Mouse (Mus musculus): Measurements from ENCODE around the gene Gsdma. TPM values are rescaled to one million over a fixed set of nuclear protein-coding genes. Genes with fewer than 3 reads are reported as not detected.

Gsdma gene
- polyA plus RNA-seq, 1 experiment = not detected

GRCm38 (mm10) chr11:98713703-98714102 lies 49.6 kb downstream of the Gsdma start:
- 84% methylated on average over 12 of the region's 12 CpGs for WGBS
- Histone ChIP-seq H3K4me1 (ENCODE audit: control insufficient read depth, insufficient read depth, low read length) (peaks cover 28% of the 10 kb centered on the region), H3K27ac (ENCODE audit: insufficient read depth, low read depth, low read length) (no peak overlapping the region), H3K4me3 (ENCODE audit: insufficient read depth, low read depth, low read length) (no peak overlapping the region)
- no peak for TF ChIP-seq CTCF (IDR thresholded peaks at IDR 0.05; ENCODE audit: insufficient read depth, low read depth, low read length)
- TF ChIP-seq POLR2A (IDR thresholded peaks at IDR 0.05; ENCODE audit: insufficient read depth, low read depth, low read length) = no peak

- Histone ChIP-seq H3K27ac (ENCODE audit: insufficient read depth, low read depth, low read length) (no peak overlapping the region), H3K4me1 (ENCODE audit: control insufficient read depth, insufficient read depth, low read length) (peaks cover 13% of the 10 kb centered on the region), H3K4me3 (ENCODE audit: insufficient read depth, low read depth, low read length) (no peak overlapping the region)
- TF ChIP-seq POLR2A (IDR thresholded peaks at IDR 0.05; ENCODE audit: insufficient read depth, low read depth, low read length) (no peak), CTCF (IDR thresholded peaks at IDR 0.05; ENCODE audit: insufficient read depth, low read depth, low read length) (no peak)
- 93% methylated on average over 9 of the region's 9 CpGs for WGBS
Observed at GRCm38 (mm10) chr11:98715946-98716345, 51.8 kb downstream of the Gsdma start.

GRCm38 (mm10) chr11:98717904-98718303 lies 53.8 kb downstream of the Gsdma start:
- H3K4me3 ChIP-seq (ENCODE audit: insufficient read depth, low read depth, low read length) = no peak overlapping the region
- peaks cover 20% of the 10 kb centered on the region for H3K4me1 ChIP-seq (ENCODE audit: control insufficient read depth, insufficient read depth, low read length)
- TF ChIP-seq CTCF (IDR thresholded peaks at IDR 0.05; ENCODE audit: insufficient read depth, low read depth, low read length) (peak; percentile 92), POLR2A (IDR thresholded peaks at IDR 0.05; ENCODE audit: insufficient read depth, low read depth, low read length) (no peak)
- WGBS = 4% methylated on average over 13 of the region's 13 CpGs
- H3K27ac ChIP-seq (ENCODE audit: insufficient read depth, low read depth, low read length) = 0 out of 2 replicates have a peak overlapping the region, but pooled peaks have one; percentile 14

GRCm38 (mm10) chr11:98720756-98721155 lies 56.6 kb downstream of the Gsdma start:
- Histone ChIP-seq H3K4me1 (ENCODE audit: control insufficient read depth, insufficient read depth, low read length) (peaks cover 20% of the 10 kb centered on the region), H3K4me3 (ENCODE audit: insufficient read depth, low read depth, low read length) (no peak overlapping the region), H3K27ac (ENCODE audit: insufficient read depth, low read depth, low read length) (no peak overlapping the region)
- 65% methylated on average over 2 of the region's 2 CpGs for WGBS
- TF ChIP-seq CTCF (IDR thresholded peaks at IDR 0.05; ENCODE audit: insufficient read depth, low read depth, low read length) (no peak), POLR2A (IDR thresholded peaks at IDR 0.05; ENCODE audit: insufficient read depth, low read depth, low read length) (no peak)

GRCm38 (mm10) chr11:98721458-98722226 lies 57.5 kb downstream of the Gsdma start:
- Histone ChIP-seq H3K27ac (ENCODE audit: insufficient read depth, low read depth, low read length) (peak overlapping the region; percentile 31; the same call in 1 of the 2 replicates), H3K4me1 (ENCODE audit: control insufficient read depth, insufficient read depth, low read length) (peaks cover 20% of the 10 kb centered on the region), H3K4me3 (ENCODE audit: insufficient read depth, low read depth, low read length) (no peak overlapping the region)
- TF ChIP-seq CTCF (IDR thresholded peaks at IDR 0.05; ENCODE audit: insufficient read depth, low read depth, low read length) (no peak), POLR2A (IDR thresholded peaks at IDR 0.05; ENCODE audit: insufficient read depth, low read depth, low read length) (no peak)
- 47% methylated on average over 24 of the region's 24 CpGs for WGBS

- H3K4me1 ChIP-seq (ENCODE audit: control insufficient read depth, insufficient read depth, low read length) = peaks cover 13% of the 10 kb centered on the region
- TF ChIP-seq POLR2A (IDR thresholded peaks at IDR 0.05; ENCODE audit: insufficient read depth, low read depth, low read length) (no peak), CTCF (IDR thresholded peaks at IDR 0.05; ENCODE audit: insufficient read depth, low read depth, low read length) (no peak)
- WGBS = 88% methylated on average over 7 of the region's 7 CpGs
- H3K27ac ChIP-seq (ENCODE audit: insufficient read depth, low read depth, low read length) = no peak overlapping the region
- H3K4me3 ChIP-seq (ENCODE audit: insufficient read depth, low read depth, low read length) = no peak overlapping the region
Observed at GRCm38 (mm10) chr11:98723098-98723497, 58.9 kb downstream of the Gsdma start.

GRCm38 (mm10) chr11:98725926-98726506 lies 61.9 kb downstream of the Gsdma start:
- Histone ChIP-seq H3K4me1 (ENCODE audit: control insufficient read depth, insufficient read depth, low read length) (peaks cover 16% of the 10 kb centered on the region), H3K27ac (ENCODE audit: insufficient read depth, low read depth, low read length) (no peak overlapping the region), H3K4me3 (ENCODE audit: insufficient read depth, low read depth, low read length) (no peak overlapping the region)
- 96% methylated on average over 15 of the region's 15 CpGs for WGBS
- TF ChIP-seq POLR2A (IDR thresholded peaks at IDR 0.05; ENCODE audit: insufficient read depth, low read depth, low read length) (no peak), CTCF (IDR thresholded peaks at IDR 0.05; ENCODE audit: insufficient read depth, low read depth, low read length) (no peak)

Other genes with a start within 250 kb of the Gsdma start
- gene Mien1, start 225.4 kb upstream of the Gsdma start, polyA plus RNA-seq (2012; ENCODE audit: insufficient read depth, insufficient read length, low replicate concordance, missing spikeins) = not detected in 2 replicates
- gene Grb7, start 218.0 kb upstream of the Gsdma start, polyA plus RNA-seq (2012; ENCODE audit: insufficient read depth, insufficient read length, low replicate concordance, missing spikeins) = not detected in 2 replicates
- 249 TPM in 1 of 2 replicates, not detected in the other for gene Ikzf3, start 118.3 kb upstream of the Gsdma start, polyA plus RNA-seq (2012; ENCODE audit: insufficient read depth, insufficient read length, low replicate concordance, missing spikeins)
- gene Zpbp2, start 113.3 kb upstream of the Gsdma start, polyA plus RNA-seq (2012; ENCODE audit: insufficient read depth, insufficient read length, low replicate concordance, missing spikeins) = not detected in 2 replicates
- not detected in 2 replicates for gene Ormdl3, start 77.0 kb upstream of the Gsdma start, polyA plus RNA-seq (2012; ENCODE audit: insufficient read depth, insufficient read length, low replicate concordance, missing spikeins)
- gene Lrrc3c, start 66.1 kb upstream of the Gsdma start, polyA plus RNA-seq (2012; ENCODE audit: insufficient read depth, insufficient read length, low replicate concordance, missing spikeins) = not detected in 2 replicates
- gene Gm12355, start 38.7 kb upstream of the Gsdma start, polyA plus RNA-seq (2012; ENCODE audit: insufficient read depth, insufficient read length, low replicate concordance, missing spikeins) = not detected in 2 replicates
- gene Gsdma3, start 38.0 kb upstream of the Gsdma start, polyA plus RNA-seq (2012; ENCODE audit: insufficient read depth, insufficient read length, low replicate concordance, missing spikeins) = not detected in 2 replicates
- gene Gsdma2, start 17.6 kb upstream of the Gsdma start, polyA plus RNA-seq (2012; ENCODE audit: insufficient read depth, insufficient read length, low replicate concordance, missing spikeins) = not detected in 2 replicates
- gene Psmd3, start 18.2 kb downstream of the Gsdma start, polyA plus RNA-seq (2012; ENCODE audit: insufficient read depth, insufficient read length, low replicate concordance, missing spikeins) = not detected in 2 replicates
- not detected in 2 replicates for gene Csf3, start 36.9 kb downstream of the Gsdma start, polyA plus RNA-seq (2012; ENCODE audit: insufficient read depth, insufficient read length, low replicate concordance, missing spikeins)
- gene Med24, start 65.1 kb downstream of the Gsdma start, polyA plus RNA-seq (2012; ENCODE audit: insufficient read depth, insufficient read length, low replicate concordance, missing spikeins) = not detected in 2 replicates
- 251 and 495 TPM in 2 replicates for gene Thra, start 76.3 kb downstream of the Gsdma start, polyA plus RNA-seq (2012; ENCODE audit: insufficient read depth, insufficient read length, low replicate concordance, missing spikeins)
- not detected in 2 replicates for gene Nr1d1, start 111.0 kb downstream of the Gsdma start, polyA plus RNA-seq (2012; ENCODE audit: insufficient read depth, insufficient read length, low replicate concordance, missing spikeins)
- gene Msl1, start 131.2 kb downstream of the Gsdma start, polyA plus RNA-seq (2012; ENCODE audit: insufficient read depth, insufficient read length, low replicate concordance, missing spikeins) = 206 and 252 TPM in 2 replicates
- gene Casc3, start 140.6 kb downstream of the Gsdma start, polyA plus RNA-seq (2012; ENCODE audit: insufficient read depth, insufficient read length, low replicate concordance, missing spikeins) = not detected in 2 replicates
- gene Rapgefl1, start 172.4 kb downstream of the Gsdma start, polyA plus RNA-seq (2012; ENCODE audit: insufficient read depth, insufficient read length, low replicate concordance, missing spikeins) = 182 TPM in 1 of 2 replicates, not detected in the other
- not detected in 2 replicates for gene Wipf2, start 199.3 kb downstream of the Gsdma start, polyA plus RNA-seq (2012; ENCODE audit: insufficient read depth, insufficient read length, low replicate concordance, missing spikeins)
- not detected in 2 replicates for gene Cdc6, start 243.4 kb downstream of the Gsdma start, polyA plus RNA-seq (2012; ENCODE audit: insufficient read depth, insufficient read length, low replicate concordance, missing spikeins)

Data from olfactory bulb, adult 2 months (tissue).